Mouse (Mus musculus) granulocyte monocyte progenitor cell, adult 5-6 weeks (primary cell): ENCODE data around the gene Gm21887. TPM values are rescaled to one million over a fixed set of nuclear protein-coding genes. Genes with fewer than 3 reads are reported as not detected.
"Not testable (repeated sequence)": the region's sequence is repeated elsewhere in the genome, so short reads cannot be mapped to it uniquely, and the experiment has no call there.

Experiments
- ATAC-seq: replicated peaks from 2 replicates; pipeline ENCODE4 v1.8.0; 2016; ENCODE audit warnings: mild to moderate bottlenecking, moderate TSS enrichment, inconsistent platforms; ENCODE audit not compliant: poor library complexity, severe bottlenecking
- total RNA-seq, 2 experiments: library from RNA; stranded (forward) in 1 of 2; stranded (reverse) in 1 of 2; fragments of 200-712, 200-1000 nt in 1 of 2; fragments of >200 nt in 1 of 2; fragmentation: Nextera tagmentation in 1 of 2; gene quantifications; 2 replicates each; pipeline ENCODE4 v1.2.3; 2014 to 2017

Gm21887 gene
- total RNA-seq, 2 experiments from 2014 or later = 36.7 to 210 TPM

- not testable (repeated sequence) for ATAC-seq
These were observed 26.7 kb upstream of the Gm21887 start for GRCm38 (mm10) chrX:169982606-169983400.

DNA sequence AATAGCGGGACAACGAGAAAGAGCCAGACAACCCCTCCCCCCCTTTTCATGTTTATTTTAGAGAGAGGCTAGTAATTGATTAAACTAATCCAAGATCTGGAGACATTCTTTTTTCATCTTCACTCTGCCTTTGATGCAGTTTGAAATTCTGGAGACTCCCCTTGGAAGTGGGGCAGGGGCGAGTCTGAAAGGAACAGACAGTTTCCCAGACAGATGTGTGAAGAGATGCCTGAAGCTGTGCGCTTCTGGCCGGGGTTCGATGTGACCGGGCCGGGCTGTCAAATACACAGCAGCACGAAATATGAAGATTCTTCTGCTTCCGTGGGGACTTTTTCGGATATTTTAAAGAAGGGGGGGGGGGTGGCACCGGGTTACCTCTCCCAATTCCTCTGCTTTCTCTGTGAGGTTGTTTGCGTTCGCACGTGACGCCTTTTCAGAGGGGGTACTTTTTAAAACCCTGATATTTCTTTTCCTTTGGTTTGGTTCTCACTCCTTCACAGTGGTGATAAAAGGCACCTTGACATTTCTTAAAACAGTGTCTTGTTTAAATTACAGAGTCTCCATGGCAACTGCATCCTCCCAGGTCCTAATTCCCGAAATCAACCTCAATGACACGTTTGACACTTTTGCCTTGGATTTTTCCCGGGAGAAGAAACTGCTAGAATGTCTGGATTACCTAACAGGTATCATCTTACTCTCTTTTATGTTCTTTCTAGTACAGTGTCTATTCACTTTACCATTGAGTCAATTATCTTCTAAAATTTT lies 25.9 kb upstream of the Gm21887 start:
- ATAC-seq = not testable (repeated sequence)

GRCm38 (mm10) chrX:169984331-169984730 lies 25.1 kb upstream of the Gm21887 start:
- ATAC-seq = not testable (repeated sequence)

GRCm38 (mm10) chrX:169984853-169985252 lies 24.6 kb upstream of the Gm21887 start:
- ATAC-seq = not testable (repeated sequence)

- not testable (repeated sequence) for ATAC-seq
These were observed 23.7 kb upstream of the Gm21887 start for GRCm38 (mm10) chrX:169985796-169986195.

DNA sequence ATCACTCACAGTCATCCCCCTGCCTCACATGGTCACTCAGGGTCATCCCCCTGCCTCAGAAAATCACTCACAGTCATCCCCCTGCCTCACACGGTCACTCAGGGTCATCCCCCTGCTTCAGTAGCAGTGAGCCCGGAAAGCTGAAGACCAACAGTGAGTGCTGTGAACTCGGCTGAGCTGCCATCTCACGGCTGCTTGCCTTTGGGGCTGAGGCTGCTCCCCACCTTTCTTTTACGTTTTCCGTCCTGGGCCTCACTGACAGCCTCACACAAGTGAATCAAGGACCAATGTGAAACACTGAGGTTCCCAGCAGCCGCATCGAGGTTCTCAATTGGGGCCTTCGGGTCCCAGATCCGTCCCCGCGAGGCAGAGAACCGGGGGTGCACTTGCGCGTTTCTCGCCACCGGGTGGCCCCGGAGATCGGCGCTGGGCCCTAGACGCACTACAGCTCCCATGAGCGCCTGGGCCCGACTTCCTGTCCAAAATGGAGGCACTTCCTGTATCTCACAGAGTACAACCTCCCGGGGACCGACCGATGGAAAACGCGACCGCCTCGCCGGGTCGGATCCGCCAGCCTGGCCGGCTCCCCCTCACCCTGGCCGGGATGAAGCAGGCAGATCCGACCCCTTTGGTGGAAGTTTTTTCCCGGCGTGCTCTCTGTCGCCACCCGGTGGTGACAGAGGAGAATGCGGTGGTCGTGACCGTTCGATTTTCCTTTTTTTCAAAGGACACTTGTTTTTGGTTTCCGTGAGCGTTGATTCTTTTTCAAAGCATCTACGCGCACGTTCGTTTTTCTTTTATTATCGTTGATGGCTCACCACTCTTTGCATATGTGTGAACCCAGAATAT lies 22.7 kb upstream of the Gm21887 start:
- peak; percentile 40 for ATAC-seq

DNA sequence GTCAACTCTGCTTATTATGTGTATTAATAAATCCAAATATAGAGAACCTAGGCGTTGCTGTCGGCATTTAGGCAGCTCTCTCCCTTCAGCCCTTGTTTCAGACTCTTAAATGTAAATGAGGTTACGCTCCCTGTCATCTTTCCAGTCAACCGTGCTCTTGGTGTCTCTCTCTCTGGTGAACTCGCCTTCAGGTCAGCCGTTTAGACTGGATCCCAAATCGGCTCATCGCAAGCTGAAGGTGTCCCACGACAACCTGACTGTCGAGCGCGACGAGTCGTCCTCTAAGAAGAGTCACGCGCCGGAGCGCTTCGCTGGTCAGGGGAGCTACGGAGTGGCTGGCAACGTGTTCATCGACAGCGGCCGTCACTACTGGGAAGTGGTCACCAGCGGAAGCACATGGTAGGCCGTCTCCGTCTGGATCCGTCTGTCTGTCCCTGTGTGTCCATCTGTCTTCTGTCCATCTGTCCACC lies 22.1 kb upstream of the Gm21887 start:
- ATAC-seq = not testable (repeated sequence)

- ATAC-seq = not testable (repeated sequence)
These were observed 20.8 kb upstream of the Gm21887 start for GRCm38 (mm10) chrX:169988571-169989218.

DNA sequence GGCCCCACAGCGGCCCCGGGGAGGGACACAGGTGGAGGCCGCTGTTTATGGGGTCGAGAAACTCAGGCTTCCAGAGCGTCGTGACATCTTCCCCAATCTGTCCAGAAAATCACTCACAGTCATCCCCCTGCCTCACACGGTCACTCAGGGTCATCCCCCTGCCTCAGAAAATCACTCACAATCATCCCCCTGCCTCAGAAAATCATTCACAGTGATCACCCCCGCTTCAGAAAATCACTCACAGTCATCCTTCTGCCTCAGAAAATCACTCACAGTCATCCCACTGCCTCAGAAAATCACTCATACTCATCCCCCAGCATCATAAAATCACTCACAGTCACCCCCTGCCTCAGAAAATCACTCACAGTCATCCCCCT lies 20.3 kb upstream of the Gm21887 start:
- ATAC-seq = not testable (repeated sequence)

DNA sequence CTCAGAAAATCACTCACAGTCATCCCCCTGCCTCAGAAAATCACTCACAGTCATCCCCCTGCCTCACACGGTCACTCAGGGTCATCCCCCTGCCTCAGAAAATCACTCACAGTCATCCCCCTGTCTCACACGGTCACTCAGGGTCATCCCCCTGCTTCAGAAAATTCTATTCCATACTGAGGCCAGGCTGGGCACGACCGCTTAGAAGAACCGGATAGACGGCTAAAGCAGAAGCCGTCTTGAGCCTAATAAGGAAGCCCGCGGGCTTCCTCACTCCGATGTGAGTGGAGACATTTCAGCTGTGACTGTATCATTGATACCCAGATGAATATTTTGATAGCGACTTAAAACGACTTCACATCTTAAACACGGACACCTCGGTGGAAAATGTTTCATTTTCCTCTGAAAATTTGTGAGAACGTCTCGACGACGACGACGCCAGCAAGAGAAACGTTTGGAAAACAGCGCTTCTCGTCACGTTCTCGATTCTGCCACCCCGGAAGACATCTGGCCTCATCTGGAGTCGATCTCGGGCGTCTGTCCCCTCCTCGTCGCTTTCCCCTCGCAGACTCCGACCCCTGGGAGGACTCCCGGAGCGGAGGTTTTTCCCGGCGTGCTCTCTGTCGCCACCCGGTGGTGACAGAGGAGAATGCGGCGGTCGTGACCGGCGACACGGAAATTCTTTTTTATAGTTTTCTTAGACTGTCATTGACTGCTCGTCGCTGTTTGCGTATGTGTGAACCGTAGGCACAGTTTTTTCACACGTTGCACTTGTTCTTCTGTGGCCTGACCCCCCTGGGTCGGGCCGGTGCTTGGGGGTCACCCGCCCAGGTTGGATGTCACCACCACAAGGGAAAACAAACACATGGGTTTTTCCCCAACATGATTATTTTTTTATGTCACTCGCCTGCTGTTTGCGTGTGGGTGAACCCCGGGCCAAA lies 19.5 kb upstream of the Gm21887 start:
- peak; percentile 10 for ATAC-seq

DNA sequence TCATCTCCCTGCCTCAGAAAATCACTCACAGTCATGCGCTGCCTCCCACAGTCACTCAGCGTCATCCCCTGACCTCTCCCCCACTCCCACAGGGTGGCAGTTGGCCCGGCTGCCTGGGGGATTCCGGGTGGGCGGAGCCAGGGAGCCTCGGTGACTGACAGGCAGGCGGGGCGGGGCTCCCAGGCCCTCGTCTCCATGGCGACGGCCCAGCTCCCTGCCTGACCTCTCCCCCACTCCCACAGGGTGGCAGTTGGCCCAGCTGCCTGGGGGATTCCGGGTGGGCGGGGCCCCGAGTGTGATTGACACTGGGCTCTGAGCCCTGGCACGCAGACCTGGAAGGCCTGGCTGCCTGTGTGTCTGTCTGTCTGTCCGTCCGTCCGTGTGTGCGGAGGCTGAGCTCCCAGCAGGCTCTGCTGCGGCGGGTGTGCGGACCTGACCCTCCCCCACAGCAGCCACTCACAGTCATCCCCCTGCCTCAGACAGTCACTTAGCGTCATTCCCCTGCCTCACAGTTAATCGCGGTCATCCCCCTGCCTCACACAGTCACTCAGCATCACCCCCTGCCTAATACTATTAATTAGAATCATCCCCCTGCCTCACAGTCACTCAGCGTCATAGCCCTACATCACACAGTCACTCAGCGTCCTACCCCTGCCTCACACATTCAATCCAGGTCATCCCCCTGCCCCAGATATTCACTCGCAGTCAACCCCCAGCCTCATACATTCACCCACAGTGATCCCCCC lies 18.2 kb upstream of the Gm21887 start:
- peak; percentile 48 for ATAC-seq

GRCm38 (mm10) chrX:169992086-169992930 lies 17.2 kb upstream of the Gm21887 start:
- not testable (repeated sequence) for ATAC-seq

DNA sequence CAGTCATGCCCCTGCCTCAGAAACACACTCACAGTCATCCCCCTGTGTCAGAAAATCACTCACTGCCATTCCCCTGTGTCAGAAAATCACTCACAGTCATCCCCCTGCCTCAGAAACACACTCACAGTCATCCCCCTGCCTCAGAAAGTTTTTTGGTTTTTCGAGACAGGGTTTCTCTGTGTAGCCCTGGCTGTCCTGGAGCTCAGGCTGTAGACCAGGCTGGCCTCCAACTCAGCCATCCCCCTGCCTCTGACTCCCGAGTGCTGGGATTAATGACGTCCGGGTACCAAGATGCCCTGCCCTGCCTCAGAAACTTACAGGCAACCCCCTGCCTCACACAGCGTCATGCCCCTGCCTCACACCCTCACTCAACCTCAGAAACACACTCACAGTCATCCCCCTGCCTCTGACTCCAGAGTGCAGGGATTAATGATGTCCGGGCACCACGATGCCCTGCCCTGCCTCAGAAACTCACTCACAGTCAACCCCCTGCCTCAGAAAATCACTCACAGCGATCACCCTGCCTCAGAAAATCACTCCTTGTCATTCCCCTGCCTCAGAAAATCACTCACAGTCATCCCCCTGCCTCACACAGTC lies 16.4 kb upstream of the Gm21887 start:
- ATAC-seq = not testable (repeated sequence)

DNA sequence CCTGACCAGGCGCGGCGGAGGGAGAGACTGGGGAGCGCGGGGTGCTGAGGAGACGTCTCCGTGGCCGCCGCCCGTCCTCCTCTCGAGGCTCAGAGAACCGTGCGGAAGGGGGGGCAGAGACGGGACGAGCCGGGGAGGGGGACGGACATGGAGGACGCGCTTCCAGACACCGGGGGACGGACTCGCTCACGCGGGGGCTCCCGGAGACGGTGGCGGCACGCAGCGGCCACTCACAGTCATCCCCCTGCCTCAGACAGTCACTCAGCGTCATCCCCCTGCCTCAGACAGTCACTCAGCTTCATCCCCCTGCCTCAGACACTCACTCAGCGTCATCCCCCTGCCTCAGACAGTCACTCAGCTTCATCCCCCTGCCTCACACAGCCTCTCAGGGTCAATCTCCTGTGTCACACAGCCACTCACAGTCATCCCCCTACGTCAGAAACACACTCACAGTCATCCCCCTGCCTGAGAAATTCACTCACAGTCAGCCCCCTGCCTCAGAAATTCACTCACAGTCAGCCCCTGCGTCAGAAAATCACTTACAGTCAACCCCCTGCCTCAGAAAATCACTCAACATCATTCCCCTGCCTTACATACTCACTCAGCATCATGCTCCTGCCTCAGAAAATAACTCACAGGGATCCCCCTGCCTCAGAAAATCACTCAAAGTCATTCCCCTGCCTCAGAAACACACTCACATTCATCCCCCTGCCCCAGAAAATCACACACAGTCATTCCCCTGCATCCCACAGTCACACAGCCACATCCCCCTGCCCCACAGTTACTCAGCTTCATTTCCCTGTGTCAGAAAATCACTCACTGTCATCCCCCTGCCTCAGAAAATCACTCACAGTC lies 15.2 kb upstream of the Gm21887 start:
- ATAC-seq = not testable (repeated sequence)

DNA sequence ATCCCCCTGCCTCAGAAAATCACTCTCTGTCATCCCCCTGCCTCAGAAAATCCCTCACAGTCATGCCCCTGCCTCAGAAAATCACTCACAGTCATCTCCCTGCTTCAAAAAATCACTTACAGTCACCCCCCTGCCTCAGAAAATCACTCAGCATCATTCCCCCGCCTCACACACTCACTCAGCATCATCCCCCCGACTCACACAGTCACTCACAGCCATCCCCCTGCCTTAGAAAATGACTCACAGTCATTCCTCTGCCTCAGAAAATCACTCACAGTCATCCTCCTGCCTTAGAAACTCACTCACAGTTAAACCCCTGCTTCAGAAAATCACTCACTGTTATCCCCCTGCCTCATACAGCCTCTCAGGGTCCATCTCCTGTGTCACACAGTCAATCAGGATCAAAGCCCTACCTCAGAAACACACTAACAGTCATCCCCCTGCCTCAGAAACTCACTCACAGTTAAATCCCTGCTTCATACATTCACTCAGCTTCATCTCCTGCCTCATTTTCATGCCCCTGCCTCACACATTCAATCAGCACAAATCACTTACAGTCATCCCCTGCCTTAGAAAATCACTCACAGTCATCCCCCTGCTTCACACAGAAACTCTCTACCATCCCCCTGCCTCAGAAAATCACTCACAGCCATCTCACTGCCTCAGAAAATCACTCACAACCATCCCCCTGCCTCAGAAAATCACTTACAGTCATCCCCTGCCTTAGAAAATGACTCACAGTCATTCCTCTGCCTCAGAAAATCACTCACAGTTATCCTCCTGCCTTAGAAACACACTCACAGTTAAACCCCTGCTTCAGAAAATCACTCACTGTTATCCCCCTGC lies 14.4 kb upstream of the Gm21887 start:
- not testable (repeated sequence) for ATAC-seq
